Mouse (Mus musculus) megakaryocyte-erythroid progenitor cell, adult 5-6 weeks (primary cell): ENCODE measurements around the gene Ccdc184. TPM values are rescaled to one million over a fixed set of nuclear protein-coding genes. Genes with fewer than 3 reads are reported as not detected.

ENCODE experiments used
- ATAC-seq: replicated peaks from 2 replicates; pipeline ENCODE4 v1.8.0; 2016; ENCODE audit warnings: mild to moderate bottlenecking, inconsistent platforms; ENCODE audit not compliant: severe bottlenecking, poor library complexity, low FRiP score, low TSS enrichment
- total RNA-seq, 2 experiments: library from RNA; stranded (forward) in 1 of 2; stranded (reverse) in 1 of 2; fragments of 200-1000, 215-1000 nt in 1 of 2; fragments of >200 nt in 1 of 2; fragmentation: Nextera tagmentation in 1 of 2; gene quantifications; 2 replicates each; pipeline ENCODE4 v1.2.3; 2014 to 2017

The Ccdc184 gene
- total RNA-seq, 2 experiments from 2014 or later, result not detected

GRCm38 (mm10) chr15:98154146-98154545 is 12.8 kb upstream of the Ccdc184 start:
- ATAC-seq, result no peak

- no peak for ATAC-seq
Measured at GRCm38 (mm10) chr15:98154631-98155030, 12.3 kb upstream of the Ccdc184 start.

- ATAC-seq, result no peak
Measured at GRCm38 (mm10) chr15:98155272-98155671, 11.7 kb upstream of the Ccdc184 start.

GRCm38 (mm10) chr15:98155944-98156343 is 11.0 kb upstream of the Ccdc184 start:
- ATAC-seq, result no peak

- no peak for ATAC-seq
Measured at GRCm38 (mm10) chr15:98157253-98157652, 9.7 kb upstream of the Ccdc184 start.

- ATAC-seq, result no peak
Measured at GRCm38 (mm10) chr15:98161026-98161805, 5.7 kb upstream of the Ccdc184 start.

GRCm38 (mm10) chr15:98162561-98162960 is 4.4 kb upstream of the Ccdc184 start:
- no peak for ATAC-seq

GRCm38 (mm10) chr15:98165525-98165924 is 1.4 kb upstream of the Ccdc184 start, which contains the start of gene Asb8:
TSS of gene Asb8 (minus strand) at chr15:98165625.
- ATAC-seq, result no peak

GRCm38 (mm10) chr15:98167645-98168621 is 975 bp downstream of the Ccdc184 start:
- ATAC-seq, result peak; percentile 7; the same call in 1 of the 2 replicates

GRCm38 (mm10) chr15:98168622-98169004 is 1.7 kb downstream of the Ccdc184 start:
- no peak for ATAC-seq

GRCm38 (mm10) chr15:98170365-98170764 is 3.4 kb downstream of the Ccdc184 start:
- ATAC-seq, result no peak

GRCm38 (mm10) chr15:98170917-98171316 is 4.0 kb downstream of the Ccdc184 start:
- no peak for ATAC-seq

- ATAC-seq, result no peak
Measured at GRCm38 (mm10) chr15:98172113-98172512, 5.2 kb downstream of the Ccdc184 start.

GRCm38 (mm10) chr15:98173821-98174220 is 6.9 kb downstream of the Ccdc184 start:
- no peak; the same call in 1 of the 2 replicates for ATAC-seq

- ATAC-seq, result no peak
Measured at GRCm38 (mm10) chr15:98177320-98177719, 10.4 kb downstream of the Ccdc184 start.

GRCm38 (mm10) chr15:98180567-98181131 is 13.7 kb downstream of the Ccdc184 start:
- no peak for ATAC-seq

GRCm38 (mm10) chr15:98181132-98181711 is 14.3 kb downstream of the Ccdc184 start:
- peak; percentile 99 for ATAC-seq

- ATAC-seq, result no peak
Measured at GRCm38 (mm10) chr15:98181856-98182570, 15.1 kb downstream of the Ccdc184 start.

GRCm38 (mm10) chr15:98184456-98184855 is 17.5 kb downstream of the Ccdc184 start:
- no peak for ATAC-seq
